Mouse (Mus musculus) liver, postnatal 0 days (tissue): ENCODE measurements at regions not wholly inside any gene's neighbourhood (a gene's known extent, or its start where the extent isn't known, plus 50 kb on each side); places are given as distances from the start of the nearest gene placed in this dataset.

Experiments used
- ATAC-seq: fragments of 200-750 bp; cut with Nextera tagmentation; 2 replicates; pipeline ENCODE4 v1.8.0; 2017; ENCODE audit warnings: mild to moderate bottlenecking, moderate library complexity
- DNase-seq: peaks from one replicate; pipeline ENCODE4 v3.0.0-alpha.2; 2016
- H3K27ac ChIP-seq: fragments of 300-500 bp; sonication (generic); 2 replicates; pipeline ENCODE4 v1.5.1; 2014; ENCODE audit warnings: antibody characterized with exemption, moderate library complexity, mild to moderate bottlenecking, low read depth
- H3K27me3 ChIP-seq: fragments of 300-500 bp; sonication (generic); 2 replicates; pipeline ENCODE4 v1.6.1; 2014; ENCODE audit warnings: low read length, control low read depth, mixed read lengths; ENCODE audit not compliant: insufficient read depth
- H3K36me3 ChIP-seq: fragments of 300-500 bp; sonication (generic); replicated peaks from 2 replicates; pipeline ENCODE4 v1.6.1; 2014; ENCODE audit warnings: mild to moderate bottlenecking, control low read depth, low read length, moderate library complexity, mixed read lengths; ENCODE audit not compliant: insufficient read depth
- H3K4me1 ChIP-seq: fragments of 300-500 bp; sonication (generic); 2 replicates; pipeline ENCODE4 v1.6.1; 2014; ENCODE audit warnings: antibody characterized with exemption, mild to moderate bottlenecking, control low read depth; ENCODE audit not compliant: insufficient read depth
- H3K4me2 ChIP-seq: fragments of 300-500 bp; sonication (generic); 2 replicates; pipeline ENCODE4 v1.6.1; 2014; ENCODE audit warnings: low read depth, mild to moderate bottlenecking, low read length, moderate library complexity, mixed read lengths
- H3K4me3 ChIP-seq: fragments of 300-500 bp; sonication (generic); 2 replicates; pipeline ENCODE4 v1.5.1; 2014; ENCODE audit warnings: low read depth, low read length
- H3K9ac ChIP-seq: fragments of 300-500 bp; sonication (generic); replicated peaks from 2 replicates; pipeline ENCODE4 v1.6.1; 2014; ENCODE audit warnings: mild to moderate bottlenecking, moderate library complexity
- H3K9me3 ChIP-seq: fragments of 300-500 bp; sonication (generic); 2 replicates; pipeline ENCODE4 v1.6.1; 2016; ENCODE audit warnings: mild to moderate bottlenecking, control low read depth, low read length, mixed read lengths
- CTCF ChIP-seq: sonication (generic); IDR thresholded peaks from 2 replicates; pipeline ENCODE4 v1.5.1; 2016; ENCODE audit warnings: antibody characterized with exemption, low read depth
- EP300 ChIP-seq: IDR thresholded peaks from 2 replicates; pipeline ENCODE4 v1.6.1; 2016; ENCODE audit warnings: antibody characterized with exemption, low read depth, mild to moderate bottlenecking
- WGBS: fragments of 180-500 bp; shearing (Covaris S2); extraction: QIAGEN DNeasy Blood & Tissue Kit; methylation state at CpG from one replicate; pipeline ENCODE4 v1.1.7; 2014; ENCODE audit not compliant: insufficient replicate concordance; 5-methylcytosine and 5-hydroxymethylcytosine counted together

DNA sequence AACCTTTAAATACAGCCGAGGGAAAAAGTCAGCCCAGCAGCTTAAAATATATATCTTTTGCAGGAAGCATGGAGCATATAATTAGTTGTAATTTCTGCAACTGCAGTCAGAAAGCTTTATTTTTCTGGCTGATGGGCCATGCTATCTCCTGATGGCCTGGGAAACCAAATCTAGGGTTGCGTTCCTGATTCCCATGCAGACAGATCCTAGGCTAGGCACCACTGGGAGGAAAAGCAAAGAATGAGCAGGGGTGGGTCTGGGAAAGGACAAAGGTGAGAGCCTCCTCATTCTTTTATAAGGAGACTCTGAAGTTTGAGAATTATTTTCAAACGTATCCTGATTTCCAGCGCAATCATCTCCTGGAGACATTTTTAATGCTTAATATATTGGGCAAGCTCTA lies 92.9 kb downstream of the Fzd1 start:
- WGBS: 75% methylated on average over 4 of the region's 4 CpGs
- TF ChIP-seq CTCF: no peak
- no peak for TF ChIP-seq EP300
- Histone ChIP-seq H3K9ac (no peak overlapping the region), H3K4me3 (no peak overlapping the region), H3K4me2 (no peak overlapping the region), H3K9me3 (no peaks in the 10 kb centered on the region), H3K36me3 (no peaks in the 10 kb centered on the region), H3K27ac (no peak overlapping the region), H3K27me3 (no peaks in the 10 kb centered on the region), H3K4me1 (no peaks in the 10 kb centered on the region)
- ATAC-seq (no peak), DNase-seq (no peak)

DNA sequence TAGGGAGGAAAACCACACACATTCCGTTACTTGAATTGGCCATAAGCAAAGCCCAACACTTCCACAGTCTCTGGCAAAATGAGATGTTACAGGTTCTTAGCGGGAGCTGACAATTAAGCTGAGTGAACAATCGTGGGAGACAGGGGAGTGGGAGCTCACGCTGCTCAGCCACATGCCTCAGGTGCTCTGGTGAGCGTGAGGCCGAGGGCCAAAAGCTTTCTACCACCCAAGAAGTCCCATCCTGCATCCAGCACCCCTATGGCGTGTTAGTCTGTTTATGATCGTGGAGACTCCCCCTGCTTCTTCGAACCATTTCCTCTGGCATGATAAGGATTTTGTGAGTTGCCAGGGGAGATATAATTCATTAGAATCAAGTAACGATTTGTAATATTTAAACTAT lies 93.3 kb downstream of the Fzd1 start:
- Histone ChIP-seq H3K27me3 (no peaks in the 10 kb centered on the region), H3K4me1 (no peaks in the 10 kb centered on the region), H3K4me2 (no peak overlapping the region), H3K27ac (no peak overlapping the region), H3K9me3 (no peaks in the 10 kb centered on the region), H3K36me3 (no peaks in the 10 kb centered on the region), H3K4me3 (no peak overlapping the region), H3K9ac (no peak overlapping the region)
- DNase-seq (no peak), ATAC-seq (no peak)
- no peak for TF ChIP-seq CTCF
- no peak for TF ChIP-seq EP300
- 62% methylated on average over 10 of the region's 10 CpGs for WGBS

DNA sequence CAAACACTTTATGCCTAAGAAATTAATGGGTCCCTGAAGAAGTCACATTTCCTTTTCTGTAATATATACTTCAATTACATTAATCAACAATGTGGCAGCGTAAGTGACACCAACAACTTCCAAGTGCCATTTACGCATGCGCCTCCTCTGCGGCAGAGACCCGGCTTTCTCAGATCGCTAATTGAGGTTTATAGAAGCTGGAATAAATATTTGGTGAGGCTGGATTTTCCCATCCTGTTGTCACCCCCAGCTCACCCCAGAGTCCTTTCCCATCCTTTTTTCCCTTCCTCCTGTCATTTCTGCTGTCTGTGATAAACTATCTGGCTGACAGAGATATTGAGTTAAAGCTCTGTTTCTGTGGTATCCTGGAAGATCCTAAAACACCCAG lies 95.6 kb downstream of the Fzd1 start:
- no peaks in the 10 kb centered on the region for H3K4me1 ChIP-seq
- H3K9ac ChIP-seq: no peak overlapping the region
- no peak for DNase-seq
- no peaks in the 10 kb centered on the region for H3K27me3 ChIP-seq
- H3K36me3 ChIP-seq: no peaks in the 10 kb centered on the region
- WGBS: 65% methylated on average over 6 of the region's 6 CpGs
- H3K27ac ChIP-seq: no peak overlapping the region
- no peak overlapping the region for H3K4me3 ChIP-seq
- ATAC-seq: no peak
- H3K4me2 ChIP-seq: no peak overlapping the region
- 0 out of 2 replicates have a peak, but pooled peaks cover under 1% of the 10 kb centered on the region for H3K9me3 ChIP-seq
- no peak for TF ChIP-seq CTCF
- no peak for TF ChIP-seq EP300

DNA sequence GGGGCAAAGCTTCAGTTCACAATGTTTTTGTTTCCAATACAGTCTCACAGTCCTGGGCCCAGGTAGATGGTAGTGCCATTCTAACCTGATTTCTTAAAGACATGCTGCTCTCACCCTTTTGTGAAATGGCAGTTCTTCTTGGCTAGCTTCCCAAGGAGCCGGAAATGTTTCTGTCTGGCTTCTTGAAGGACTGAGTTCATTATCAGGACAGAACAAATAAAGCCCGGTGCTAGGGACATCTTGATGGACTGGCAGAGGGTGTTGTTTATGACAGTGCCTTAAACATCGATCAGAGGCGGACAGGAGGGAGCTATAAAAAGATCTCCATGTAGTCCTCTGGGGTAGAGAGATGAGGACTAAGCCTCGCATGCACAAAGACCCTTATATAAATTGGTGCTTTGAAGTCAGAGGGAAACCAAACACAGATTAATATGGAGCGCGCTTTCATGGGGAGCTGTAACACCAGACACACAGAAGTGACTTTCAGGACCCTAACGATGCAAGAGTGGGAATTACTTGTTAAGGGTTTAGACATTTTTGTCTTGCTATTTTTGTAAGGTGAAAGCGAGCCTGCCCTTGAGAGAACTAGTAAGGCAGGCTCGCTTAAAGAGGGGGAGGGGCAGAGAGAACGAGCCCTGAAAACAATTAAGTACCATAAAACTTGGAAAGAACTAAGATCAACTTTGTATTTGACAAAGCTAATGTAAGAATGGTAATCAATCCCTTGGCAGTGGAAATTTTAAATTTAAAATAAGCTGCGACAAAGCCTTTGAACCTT lies 96.2 kb downstream of the Fzd1 start:
- DNase-seq (no peak), ATAC-seq (no peak)
- H3K4me2 ChIP-seq: no peak overlapping the region

DNA sequence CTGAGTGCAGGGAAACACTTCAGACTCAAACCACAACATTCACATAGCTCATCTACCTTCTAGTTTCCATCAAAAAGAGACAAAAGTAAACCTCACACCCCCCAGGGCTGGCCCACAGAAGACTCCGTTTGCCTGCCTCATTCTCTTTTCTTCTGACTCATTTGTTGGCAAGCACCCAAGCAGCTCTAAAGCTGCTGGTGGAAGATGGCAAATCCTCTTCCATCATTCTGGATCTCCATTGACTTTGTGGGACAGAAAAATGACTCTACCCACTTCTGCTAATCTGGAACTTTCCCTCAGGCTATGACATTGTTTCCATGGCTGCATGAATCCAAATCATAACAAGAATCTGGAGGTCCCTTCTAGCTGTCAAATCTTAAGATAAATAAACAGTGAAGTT lies 99.9 kb downstream of the Fzd1 start:
- no peaks in the 10 kb centered on the region for H3K36me3 ChIP-seq
- WGBS: 53% methylated on average over 1 of the region's 1 CpGs
- ATAC-seq: no peak
- no peak for DNase-seq
- 0 out of 2 replicates have a peak, but pooled peaks cover 2% of the 10 kb centered on the region for H3K9me3 ChIP-seq
- no peaks in the 10 kb centered on the region for H3K27me3 ChIP-seq
- no peak overlapping the region for H3K4me3 ChIP-seq
- H3K4me2 ChIP-seq: no peak overlapping the region
- no peak overlapping the region for H3K27ac ChIP-seq
- TF ChIP-seq EP300: no peak
- no peak for TF ChIP-seq CTCF
- no peak overlapping the region for H3K9ac ChIP-seq
- H3K4me1 ChIP-seq: no peaks in the 10 kb centered on the region

More for the DNA sequence above, 96.2 kb downstream of the Fzd1 start:
- H3K9ac ChIP-seq: no peak overlapping the region
- no peak overlapping the region for H3K27ac ChIP-seq
- TF ChIP-seq CTCF: no peak
- TF ChIP-seq EP300: no peak
- WGBS: 58% methylated on average over 12 of the region's 12 CpGs
- 0 out of 2 replicates have a peak, but pooled peaks cover 2% of the 10 kb centered on the region for H3K9me3 ChIP-seq
- no peaks in the 10 kb centered on the region for H3K4me1 ChIP-seq
- H3K27me3 ChIP-seq: no peaks in the 10 kb centered on the region
- no peak overlapping the region for H3K4me3 ChIP-seq
- no peaks in the 10 kb centered on the region for H3K36me3 ChIP-seq

- 0 out of 2 replicates have a peak, but pooled peaks cover 2% of the 10 kb centered on the region for H3K9me3 ChIP-seq
- ATAC-seq: no peak
- no peaks in the 10 kb centered on the region for H3K4me1 ChIP-seq
- no peak overlapping the region for H3K4me2 ChIP-seq
- no peaks in the 10 kb centered on the region for H3K27me3 ChIP-seq
- no peak overlapping the region for H3K27ac ChIP-seq
- no peak overlapping the region for H3K9ac ChIP-seq
- no peak for DNase-seq
- no peak overlapping the region for H3K4me3 ChIP-seq
- H3K36me3 ChIP-seq: no peaks in the 10 kb centered on the region
- TF ChIP-seq EP300 (no peak), CTCF (no peak)
These were observed 103.6 kb downstream of the Fzd1 start for GRCm38 (mm10) chr5:4654186-4654585.
